Mouse (Mus musculus): ENCODE measurements around the gene Plch1. TPM values are rescaled to one million over a fixed set of nuclear protein-coding genes. Genes with fewer than 3 reads are reported as not detected.

The Plch1 gene
- 0.49 and 0.68 TPM in 2 replicates for polyA plus RNA-seq (2015; fragmentation: Nextera tagmentation; extraction: Ambion mirVana)

DNA sequence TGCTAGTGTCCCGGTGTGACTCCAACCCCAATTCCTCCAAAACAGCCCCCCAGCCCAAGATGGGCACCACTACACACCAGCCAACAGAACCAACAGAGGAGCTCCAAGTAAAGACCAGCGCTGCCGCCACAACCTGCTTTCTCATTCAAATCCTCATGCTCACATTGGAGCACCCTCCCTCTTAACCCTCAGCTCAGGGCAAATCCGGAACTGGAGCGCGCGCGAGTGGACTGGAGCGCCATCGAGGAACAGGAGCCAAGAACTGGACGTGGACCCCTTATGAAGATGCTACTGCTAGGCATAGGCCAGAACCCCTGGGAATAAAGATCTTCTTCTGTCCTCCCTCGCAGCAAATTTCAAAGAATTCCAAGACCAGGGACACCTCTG lies at the start of gene Plch1:
Gene Plch1, minus strand, starts transcription at position 164 of the 387 bp plus-strand sequence.
- H3K4me1 ChIP-seq = peaks cover 15% of the 10 kb centered on the region
- peak within 1 kb of the TSS; percentile 66 for H3K4me3 ChIP-seq
- H3K27ac ChIP-seq (replicated peaks) = no peak within 1 kb of the TSS
- peak; percentile 42; the same call in 1 of the 2 replicates for ATAC-seq (ENCODE audit: extremely low read depth, insufficient number of reproducible peaks, low FRiP score, low TSS enrichment)
- peaks cover 6% of the 10 kb centered on the region; the same call in 1 of the 2 replicates for H3K27me3 ChIP-seq (replicated peaks)
- no peaks in the 10 kb centered on the region for H3K9me3 ChIP-seq
- peak within 1 kb of the TSS; percentile 80 for H3K9ac ChIP-seq
- WGBS = under 1% methylated on average over 12 of the region's 12 CpGs
- no peaks in the 10 kb centered on the region for H3K36me3 ChIP-seq
- peak within 1 kb of the TSS; percentile 93 for H3K4me2 ChIP-seq

- Histone ChIP-seq H3K27me3 (replicated peaks) (no peaks in the 10 kb centered on the region), H3K4me3 (no peak overlapping the region), H3K27ac (replicated peaks) (no peak overlapping the region), H3K36me3 (peaks cover 41% of the 10 kb centered on the region), H3K9ac (no peak overlapping the region), H3K9me3 (no peaks in the 10 kb centered on the region), H3K4me2 (no peak overlapping the region), H3K4me1 (no peaks in the 10 kb centered on the region)
- ATAC-seq (ENCODE audit: extremely low read depth, insufficient number of reproducible peaks, low FRiP score, low TSS enrichment) = no peak
- 58% methylated on average over 2 of the region's 2 CpGs for WGBS
Observed at GRCm38 (mm10) chr3:63941204-63941850, 42.1 kb upstream of the Plch1 start.

DNA sequence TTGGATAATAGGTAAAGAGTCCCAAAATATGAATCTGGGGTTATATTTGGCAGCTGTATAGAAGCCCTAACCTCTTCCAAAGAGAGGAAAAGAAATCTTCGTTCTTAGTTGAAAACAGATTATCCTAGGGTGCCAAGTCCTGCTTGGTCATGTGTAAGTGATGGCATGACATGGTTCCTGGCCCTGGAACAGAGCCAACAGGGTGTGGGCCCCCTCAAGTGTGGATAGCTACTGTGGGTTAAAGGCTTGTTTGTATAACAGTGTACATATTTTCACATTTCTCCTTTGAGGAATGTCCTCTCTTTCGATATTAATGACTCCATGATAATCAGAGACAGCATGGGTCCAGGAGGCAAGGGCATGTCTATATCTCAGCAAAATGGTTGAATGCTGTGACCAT lies 39.7 kb upstream of the Plch1 start:
- Histone ChIP-seq H3K27me3 (replicated peaks) (no peaks in the 10 kb centered on the region), H3K4me1 (no peaks in the 10 kb centered on the region), H3K9me3 (no peaks in the 10 kb centered on the region), H3K27ac (replicated peaks) (no peak overlapping the region), H3K36me3 (peaks cover 32% of the 10 kb centered on the region), H3K4me3 (no peak overlapping the region), H3K4me2 (no peak overlapping the region), H3K9ac (no peak overlapping the region)
- no peak for ATAC-seq (ENCODE audit: extremely low read depth, insufficient number of reproducible peaks, low FRiP score, low TSS enrichment)
- WGBS = 74% methylated on average over 2 of the region's 2 CpGs

GRCm38 (mm10) chr3:63928878-63929859 lies 29.9 kb upstream of the Plch1 start, which contains the start of gene E130311K13Rik:
Gene E130311K13Rik, minus strand, starts transcription at chr3:63929472.
- 0 out of 2 replicates have a peak, but pooled peaks cover 3% of the 10 kb centered on the region for H3K4me1 ChIP-seq
- H3K36me3 ChIP-seq = 0 out of 2 replicates have a peak, but pooled peaks cover 4% of the 10 kb centered on the region
- peak within 1 kb of the TSS; percentile 92 for H3K9ac ChIP-seq
- H3K4me2 ChIP-seq = peak within 1 kb of the TSS; percentile 70
- H3K27ac ChIP-seq (replicated peaks) = peak within 1 kb of the TSS; percentile 75
- WGBS = 4% methylated on average over 48 of the region's 48 CpGs
- no peaks in the 10 kb centered on the region for H3K9me3 ChIP-seq
- no peaks in the 10 kb centered on the region for H3K27me3 ChIP-seq (replicated peaks)
- ATAC-seq (ENCODE audit: extremely low read depth, insufficient number of reproducible peaks, low FRiP score, low TSS enrichment) = peak; percentile 81
- H3K4me3 ChIP-seq = peak within 1 kb of the TSS; percentile 67

DNA sequence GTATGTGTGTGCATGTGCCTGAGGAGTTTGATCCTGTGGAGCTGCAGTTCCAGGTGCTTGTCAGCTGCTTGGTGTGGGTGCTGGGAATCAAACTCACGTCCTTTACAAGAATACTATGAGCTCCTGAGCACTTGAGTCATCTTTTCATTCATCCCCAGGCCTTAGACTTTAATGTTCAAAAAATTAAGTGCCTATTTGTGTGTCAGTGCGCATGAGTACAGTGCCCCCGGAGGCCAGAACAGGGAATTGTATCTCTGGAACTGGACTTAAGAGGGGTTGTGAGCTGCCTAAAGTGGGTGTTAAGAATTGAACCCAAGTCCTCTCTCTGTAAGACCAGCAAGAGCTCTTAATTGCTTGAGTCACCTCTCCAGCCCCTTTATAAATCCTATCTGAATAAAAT lies 20.4 kb upstream of the Plch1 start:
- Histone ChIP-seq H3K4me3 (no peak overlapping the region), H3K4me2 (no peak overlapping the region), H3K9ac (no peak overlapping the region), H3K4me1 (no peaks in the 10 kb centered on the region), H3K27ac (replicated peaks) (no peak overlapping the region), H3K27me3 (replicated peaks) (no peaks in the 10 kb centered on the region), H3K9me3 (no peaks in the 10 kb centered on the region), H3K36me3 (peaks cover 47% of the 10 kb centered on the region)
- ATAC-seq (ENCODE audit: extremely low read depth, insufficient number of reproducible peaks, low FRiP score, low TSS enrichment) = no peak
- WGBS = 51% methylated on average over 3 of the region's 3 CpGs

GRCm38 (mm10) chr3:63910301-63910700 lies 11.0 kb upstream of the Plch1 start:
- no peak overlapping the region for H3K27ac ChIP-seq (replicated peaks)
- H3K9me3 ChIP-seq = no peaks in the 10 kb centered on the region
- peaks cover 3% of the 10 kb centered on the region for H3K27me3 ChIP-seq (replicated peaks)
- no peak for ATAC-seq (ENCODE audit: extremely low read depth, insufficient number of reproducible peaks, low FRiP score, low TSS enrichment)
- peaks cover 17% of the 10 kb centered on the region for H3K36me3 ChIP-seq
- no peak overlapping the region for H3K4me2 ChIP-seq
- peaks cover 3% of the 10 kb centered on the region for H3K4me1 ChIP-seq
- 67% methylated on average over 4 of the region's 4 CpGs for WGBS
- H3K4me3 ChIP-seq = no peak overlapping the region
- H3K9ac ChIP-seq = no peak overlapping the region

GRCm38 (mm10) chr3:63905241-63905640 lies 6.0 kb upstream of the Plch1 start:
- Histone ChIP-seq H3K4me2 (peak overlapping the region; percentile 74), H3K27ac (replicated peaks) (no peak overlapping the region), H3K9ac (peak overlapping the region; percentile 44), H3K9me3 (no peaks in the 10 kb centered on the region), H3K4me3 (peak overlapping the region; percentile 47), H3K27me3 (replicated peaks) (peaks cover 16% of the 10 kb centered on the region), H3K4me1 (peaks cover 7% of the 10 kb centered on the region), H3K36me3 (no peaks in the 10 kb centered on the region)
- 3% methylated on average over 18 of the region's 18 CpGs for WGBS
- ATAC-seq (ENCODE audit: extremely low read depth, insufficient number of reproducible peaks, low FRiP score, low TSS enrichment) = no peak

DNA sequence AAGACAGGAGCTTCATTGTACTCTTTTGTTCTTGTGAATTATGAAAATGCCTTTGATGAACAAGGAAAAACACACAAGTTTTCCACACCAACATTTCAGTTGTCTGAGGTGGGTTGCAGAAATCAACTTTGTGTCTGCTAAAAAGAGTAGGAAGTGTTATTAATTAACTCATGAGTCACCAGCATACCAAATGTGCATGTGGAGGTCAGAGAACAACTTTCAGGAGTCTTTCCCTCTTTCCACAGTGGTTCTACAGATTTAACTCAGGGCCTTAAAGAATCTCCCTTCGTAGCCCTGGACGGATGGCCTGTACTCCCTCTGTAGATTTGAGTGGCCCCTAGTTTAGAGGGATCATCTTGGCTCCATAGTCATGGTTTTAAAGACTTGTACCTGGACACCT lies 4.9 kb upstream of the Plch1 start:
- no peak overlapping the region for H3K4me2 ChIP-seq

DNA sequence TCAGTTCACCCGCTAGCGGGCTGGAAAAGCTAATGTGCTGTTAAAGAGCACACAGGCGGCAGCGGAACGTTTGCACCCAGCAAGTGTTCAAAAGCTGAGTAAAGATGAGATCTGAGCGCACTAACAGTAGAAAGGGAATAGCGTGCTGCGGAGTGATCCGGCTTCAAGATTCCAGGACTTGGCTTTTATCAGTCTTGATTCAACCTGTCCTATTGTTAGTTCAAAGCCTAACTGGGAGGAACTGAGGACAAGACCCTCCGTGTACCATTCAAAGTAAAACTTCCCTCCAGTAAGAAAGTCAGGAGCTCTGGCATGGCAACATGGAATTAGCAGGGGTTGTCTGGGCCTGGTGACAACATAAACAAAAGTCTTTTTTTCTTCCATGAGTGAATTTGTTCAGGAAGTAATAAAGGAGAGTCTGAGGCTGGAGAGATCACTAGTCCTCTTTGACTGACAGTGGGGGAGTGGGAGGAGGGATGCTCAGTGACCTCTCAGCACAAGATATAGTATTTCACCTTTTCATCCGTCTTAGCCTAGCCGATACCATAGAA lies 824 bp upstream of the Plch1 start:
- peak overlapping the region; percentile 93 for H3K4me2 ChIP-seq
- H3K9me3 ChIP-seq = no peaks in the 10 kb centered on the region
- ATAC-seq (ENCODE audit: extremely low read depth, insufficient number of reproducible peaks, low FRiP score, low TSS enrichment) = no peak
- peaks cover 15% of the 10 kb centered on the region for H3K4me1 ChIP-seq
- H3K4me3 ChIP-seq = peak overlapping the region; percentile 66
- H3K9ac ChIP-seq = peak overlapping the region; percentile 80
- WGBS = 6% methylated on average over 12 of the region's 12 CpGs
- H3K27ac ChIP-seq (replicated peaks) = no peak overlapping the region
- no peaks in the 10 kb centered on the region for H3K36me3 ChIP-seq
- H3K27me3 ChIP-seq (replicated peaks) = peaks cover 11% of the 10 kb centered on the region; the same call in 1 of the 2 replicates

More for the DNA sequence above, 4.9 kb upstream of the Plch1 start:
- no peaks in the 10 kb centered on the region for H3K9me3 ChIP-seq
- peaks cover 16% of the 10 kb centered on the region for H3K4me1 ChIP-seq
- no peak overlapping the region for H3K27ac ChIP-seq (replicated peaks)
- H3K36me3 ChIP-seq = no peaks in the 10 kb centered on the region
- no peak for ATAC-seq (ENCODE audit: extremely low read depth, insufficient number of reproducible peaks, low FRiP score, low TSS enrichment)
- WGBS = 83% methylated on average over 2 of the region's 2 CpGs
- H3K27me3 ChIP-seq (replicated peaks) = peaks cover 16% of the 10 kb centered on the region
- H3K9ac ChIP-seq = no peak overlapping the region
- no peak overlapping the region for H3K4me3 ChIP-seq

- Histone ChIP-seq H3K4me2 (peak overlapping the region; percentile 93), H3K27me3 (replicated peaks) (0 out of 2 replicates have a peak, but pooled peaks cover 4% of the 10 kb centered on the region), H3K4me3 (peak overlapping the region; percentile 66), H3K4me1 (peaks cover 15% of the 10 kb centered on the region), H3K9ac (peak overlapping the region; percentile 80), H3K27ac (replicated peaks) (no peak overlapping the region), H3K36me3 (no peaks in the 10 kb centered on the region), H3K9me3 (no peaks in the 10 kb centered on the region)
- ATAC-seq (ENCODE audit: extremely low read depth, insufficient number of reproducible peaks, low FRiP score, low TSS enrichment) = 0 out of 2 replicates have a peak, but pooled peaks have one; percentile 46
- WGBS = under 1% methylated on average over 41 of the region's 41 CpGs
Observed at GRCm38 (mm10) chr3:63898581-63899308, 527 bp downstream of the Plch1 start.
